Mouse (Mus musculus): ENCODE results near the gene Olfr155. TPM values are rescaled to one million over a fixed set of nuclear protein-coding genes. Genes with fewer than 3 reads are reported as not detected.

Gene Olfr155
- polyA plus RNA-seq, 1 experiment = not detected

DNA sequence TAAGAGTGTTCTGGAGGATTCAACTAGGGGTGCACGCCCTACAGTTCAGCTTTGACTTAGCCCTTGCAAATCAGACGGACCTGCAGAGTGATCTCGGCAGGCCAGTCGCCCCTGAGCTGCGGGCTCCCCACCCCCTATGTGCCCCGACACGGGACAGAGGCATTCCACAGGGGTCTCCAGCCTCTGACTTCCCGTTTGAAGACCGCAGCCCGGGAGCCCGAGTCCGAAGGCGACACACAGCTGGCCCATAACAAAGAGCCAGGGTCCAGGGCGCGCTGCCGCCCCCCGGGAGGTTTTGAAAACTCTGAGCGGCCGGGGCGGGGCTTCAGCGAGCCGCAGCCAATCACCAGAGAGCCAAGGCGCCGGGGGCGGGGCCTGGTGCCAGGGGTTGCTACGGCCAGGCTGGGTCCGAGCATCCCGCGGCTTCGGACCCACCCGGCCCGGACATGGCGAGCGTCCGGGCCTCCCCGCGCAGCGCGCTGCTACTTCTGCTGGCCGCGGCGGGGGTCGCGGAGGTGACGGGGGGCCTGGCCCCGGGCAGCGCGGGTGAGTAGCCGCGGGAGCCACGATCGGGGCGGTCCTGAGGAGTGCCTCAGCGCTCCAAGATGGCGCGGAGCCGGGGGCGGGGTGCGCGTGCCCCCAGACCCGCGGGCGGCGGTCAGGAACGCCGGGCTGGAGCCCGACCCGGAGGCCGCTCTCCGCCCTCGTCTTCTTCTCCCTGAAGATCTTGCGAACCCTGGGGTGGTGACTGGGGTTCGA lies 24.0 kb downstream of the Olfr155 start, which contains the start of gene Reck:
TSS of gene Reck (plus strand) at position 371 of the 759 bp plus-strand sequence.
- 1% methylated on average over 71 of the region's 73 CpGs for WGBS
- TF ChIP-seq POLR2A (IDR thresholded peaks at IDR 0.05; ENCODE audit: borderline replicate concordance, insufficient read depth, low read length) (no peak), CTCF (IDR thresholded peaks at IDR 0.05; ENCODE audit: borderline replicate concordance, insufficient read depth, low read depth, low read length) (no peak)
- H3K27ac ChIP-seq (ENCODE audit: insufficient read depth, low read length) = no peak within 1 kb of the TSS
- peak within 1 kb of the TSS; percentile 80 for H3K4me3 ChIP-seq (replicated peaks; ENCODE audit: insufficient read depth, low read depth, low read length)
- H3K27me3 ChIP-seq (ENCODE audit: control insufficient read depth, insufficient read depth, low read length) = no peaks in the 10 kb centered on the region
- H3K4me1 ChIP-seq (ENCODE audit: control insufficient read depth, insufficient read depth, low read length) = no peaks in the 10 kb centered on the region
- peak; percentile 76 to 83 for DNase-seq

- Histone ChIP-seq H3K4me1 (ENCODE audit: control insufficient read depth, insufficient read depth, low read length) (no peaks in the 10 kb centered on the region), H3K4me3 (replicated peaks; ENCODE audit: insufficient read depth, low read depth, low read length) (peak overlapping the region; percentile 80), H3K27ac (ENCODE audit: insufficient read depth, low read length) (no peak overlapping the region), H3K27me3 (ENCODE audit: control insufficient read depth, insufficient read depth, low read length) (no peaks in the 10 kb centered on the region)
- WGBS = under 1% methylated on average over 20 of the region's 20 CpGs
- no peak for TF ChIP-seq CTCF (IDR thresholded peaks at IDR 0.05; ENCODE audit: borderline replicate concordance, insufficient read depth, low read depth, low read length)
- TF ChIP-seq POLR2A (IDR thresholded peaks at IDR 0.05; ENCODE audit: borderline replicate concordance, insufficient read depth, low read length) = no peak
- peak; percentile 36 to 38 for DNase-seq
Observed at GRCm38 (mm10) chr4:43875919-43876411, 24.6 kb downstream of the Olfr155 start.

DNA sequence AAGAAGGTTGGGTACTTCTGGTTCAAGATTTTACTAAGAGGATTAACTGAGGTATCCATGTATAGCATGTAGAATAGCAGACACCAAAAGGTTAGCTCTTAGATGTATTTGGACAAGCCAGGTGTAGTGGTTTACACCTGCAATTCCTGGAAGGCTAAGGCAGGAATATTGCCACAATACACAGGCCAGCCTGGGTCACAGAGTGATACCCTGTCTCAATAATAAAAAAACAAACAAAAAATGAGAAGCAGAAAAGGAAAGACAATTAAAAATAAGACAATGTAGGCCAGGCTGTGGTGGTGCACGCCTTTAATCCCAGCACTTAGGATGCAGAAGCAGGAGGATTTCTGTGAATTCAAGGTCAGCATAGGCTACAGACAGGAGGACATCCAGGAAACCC lies 25.9 kb downstream of the Olfr155 start:
- WGBS = 100% methylated on average over 1 of the region's 1 CpGs
- Histone ChIP-seq H3K27ac (ENCODE audit: insufficient read depth, low read length) (no peak overlapping the region), H3K27me3 (ENCODE audit: control insufficient read depth, insufficient read depth, low read length) (no peaks in the 10 kb centered on the region), H3K4me3 (replicated peaks; ENCODE audit: insufficient read depth, low read depth, low read length) (no peak overlapping the region), H3K4me1 (ENCODE audit: control insufficient read depth, insufficient read depth, low read length) (no peaks in the 10 kb centered on the region)
- DNase-seq = no peak
- TF ChIP-seq CTCF (IDR thresholded peaks at IDR 0.05; ENCODE audit: borderline replicate concordance, insufficient read depth, low read depth, low read length) (no peak), POLR2A (IDR thresholded peaks at IDR 0.05; ENCODE audit: borderline replicate concordance, insufficient read depth, low read length) (no peak)

DNA sequence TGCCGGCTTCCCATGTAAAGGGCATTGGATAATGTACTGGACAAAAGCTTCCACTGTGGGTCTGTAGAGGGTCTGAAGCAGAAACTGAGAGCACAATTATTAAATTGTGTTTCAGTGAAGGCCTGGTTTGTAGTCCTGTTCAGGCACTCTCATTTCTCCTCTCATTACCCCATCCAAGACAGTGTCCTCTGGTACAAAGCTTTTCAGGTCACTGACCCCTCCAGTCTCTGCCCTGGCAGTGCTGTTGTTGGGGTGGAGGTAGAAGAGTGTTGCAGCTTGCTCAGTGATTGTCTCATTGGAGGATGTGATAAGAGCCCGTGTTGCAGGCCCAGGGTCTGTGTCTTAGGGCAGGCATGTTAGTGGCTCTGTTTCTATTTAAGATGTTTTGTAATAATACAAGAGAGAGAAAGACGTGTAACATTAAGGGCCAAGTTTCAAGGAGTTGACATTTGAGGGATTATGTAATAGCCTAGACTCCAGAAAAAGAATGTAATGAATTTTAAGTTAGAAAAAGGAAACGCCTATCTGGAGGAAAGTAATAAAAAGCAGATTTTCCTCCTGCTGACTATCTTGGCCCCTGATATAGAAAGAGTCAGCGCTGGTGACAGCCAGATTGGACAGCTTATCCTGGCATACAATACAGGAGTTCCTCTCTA lies 26.9 kb downstream of the Olfr155 start:
- Histone ChIP-seq H3K27ac (ENCODE audit: insufficient read depth, low read length) (no peak overlapping the region), H3K4me3 (replicated peaks; ENCODE audit: insufficient read depth, low read depth, low read length) (no peak overlapping the region), H3K27me3 (ENCODE audit: control insufficient read depth, insufficient read depth, low read length) (no peaks in the 10 kb centered on the region), H3K4me1 (ENCODE audit: control insufficient read depth, insufficient read depth, low read length) (no peaks in the 10 kb centered on the region)
- WGBS = 66% methylated on average over 5 of the region's 5 CpGs
- no peak for TF ChIP-seq CTCF (IDR thresholded peaks at IDR 0.05; ENCODE audit: borderline replicate concordance, insufficient read depth, low read depth, low read length)
- no peak for TF ChIP-seq POLR2A (IDR thresholded peaks at IDR 0.05; ENCODE audit: borderline replicate concordance, insufficient read depth, low read length)
- no peak for DNase-seq

- no peak for DNase-seq
- no peak for TF ChIP-seq CTCF (IDR thresholded peaks at IDR 0.05; ENCODE audit: borderline replicate concordance, insufficient read depth, low read depth, low read length)
- no peak for TF ChIP-seq POLR2A (IDR thresholded peaks at IDR 0.05; ENCODE audit: borderline replicate concordance, insufficient read depth, low read length)
- no peak overlapping the region for H3K4me3 ChIP-seq (replicated peaks; ENCODE audit: insufficient read depth, low read depth, low read length)
- 87% methylated on average over 6 of the region's 6 CpGs for WGBS
- H3K4me1 ChIP-seq (ENCODE audit: control insufficient read depth, insufficient read depth, low read length) = no peaks in the 10 kb centered on the region
- H3K27me3 ChIP-seq (ENCODE audit: control insufficient read depth, insufficient read depth, low read length) = no peaks in the 10 kb centered on the region
- no peak overlapping the region for H3K27ac ChIP-seq (ENCODE audit: insufficient read depth, low read length)
Observed at GRCm38 (mm10) chr4:43879566-43879965, 28.2 kb downstream of the Olfr155 start.

DNA sequence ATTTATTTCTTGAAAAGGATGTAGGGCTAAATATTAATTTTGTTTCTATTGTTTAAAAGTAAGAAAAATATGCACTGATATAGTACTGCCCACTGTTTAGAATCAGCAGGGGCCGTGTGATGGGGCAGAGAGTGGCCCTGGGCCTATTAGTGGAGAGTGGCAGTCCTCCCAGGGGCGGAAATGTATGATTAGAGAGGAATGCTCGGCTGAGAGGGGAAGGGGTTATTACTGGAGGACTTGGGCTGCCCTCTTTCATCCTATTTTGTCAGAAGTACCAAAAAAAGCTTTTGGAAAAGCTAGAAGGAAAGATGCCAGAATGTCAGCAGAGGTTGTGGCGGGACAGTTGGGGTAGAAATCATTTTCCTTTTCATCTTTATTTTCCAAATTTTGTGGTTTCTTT lies 32.8 kb downstream of the Olfr155 start:
- WGBS = 54% methylated on average over 4 of the region's 4 CpGs
- no peaks in the 10 kb centered on the region for H3K27me3 ChIP-seq (ENCODE audit: control insufficient read depth, insufficient read depth, low read length)
- TF ChIP-seq POLR2A (IDR thresholded peaks at IDR 0.05; ENCODE audit: borderline replicate concordance, insufficient read depth, low read length) (no peak), CTCF (IDR thresholded peaks at IDR 0.05; ENCODE audit: borderline replicate concordance, insufficient read depth, low read depth, low read length) (no peak)
- H3K4me3 ChIP-seq (replicated peaks; ENCODE audit: insufficient read depth, low read depth, low read length) = no peak overlapping the region
- H3K4me1 ChIP-seq (ENCODE audit: control insufficient read depth, insufficient read depth, low read length) = no peaks in the 10 kb centered on the region
- no peak overlapping the region for H3K27ac ChIP-seq (ENCODE audit: insufficient read depth, low read length)
- no peak for DNase-seq

- Histone ChIP-seq H3K27me3 (ENCODE audit: control insufficient read depth, insufficient read depth, low read length) (no peaks in the 10 kb centered on the region), H3K4me1 (ENCODE audit: control insufficient read depth, insufficient read depth, low read length) (no peaks in the 10 kb centered on the region), H3K27ac (ENCODE audit: insufficient read depth, low read length) (no peak overlapping the region), H3K4me3 (replicated peaks; ENCODE audit: insufficient read depth, low read depth, low read length) (no peak overlapping the region)
- WGBS = 93% methylated on average over 3 of the region's 3 CpGs
- TF ChIP-seq POLR2A (IDR thresholded peaks at IDR 0.05; ENCODE audit: borderline replicate concordance, insufficient read depth, low read length) = no peak
- no peak for TF ChIP-seq CTCF (IDR thresholded peaks at IDR 0.05; ENCODE audit: borderline replicate concordance, insufficient read depth, low read depth, low read length)
- DNase-seq = no peak
Observed at GRCm38 (mm10) chr4:43891247-43891646, 39.9 kb downstream of the Olfr155 start.

GRCm38 (mm10) chr4:43897209-43897608 lies 45.8 kb downstream of the Olfr155 start:
- Histone ChIP-seq H3K4me1 (ENCODE audit: control insufficient read depth, insufficient read depth, low read length) (no peaks in the 10 kb centered on the region), H3K27ac (ENCODE audit: insufficient read depth, low read length) (no peak overlapping the region), H3K4me3 (replicated peaks; ENCODE audit: insufficient read depth, low read depth, low read length) (no peak overlapping the region), H3K27me3 (ENCODE audit: control insufficient read depth, insufficient read depth, low read length) (no peaks in the 10 kb centered on the region)
- TF ChIP-seq POLR2A (IDR thresholded peaks at IDR 0.05; ENCODE audit: borderline replicate concordance, insufficient read depth, low read length) (no peak), CTCF (IDR thresholded peaks at IDR 0.05; ENCODE audit: borderline replicate concordance, insufficient read depth, low read depth, low read length) (no peak)
- no peak for DNase-seq
